Mouse (Mus musculus) frontal cortex, postnatal 25 days (tissue): Measurements from ENCODE around the gene Timm22.

Experiments
- DNase-seq, 2 experiments: peaks; one replicate each; pipeline ENCODE4 v3.0.0; 2022; ENCODE audit warnings: low spot score in 2 of 2

Gene Timm22

DNA sequence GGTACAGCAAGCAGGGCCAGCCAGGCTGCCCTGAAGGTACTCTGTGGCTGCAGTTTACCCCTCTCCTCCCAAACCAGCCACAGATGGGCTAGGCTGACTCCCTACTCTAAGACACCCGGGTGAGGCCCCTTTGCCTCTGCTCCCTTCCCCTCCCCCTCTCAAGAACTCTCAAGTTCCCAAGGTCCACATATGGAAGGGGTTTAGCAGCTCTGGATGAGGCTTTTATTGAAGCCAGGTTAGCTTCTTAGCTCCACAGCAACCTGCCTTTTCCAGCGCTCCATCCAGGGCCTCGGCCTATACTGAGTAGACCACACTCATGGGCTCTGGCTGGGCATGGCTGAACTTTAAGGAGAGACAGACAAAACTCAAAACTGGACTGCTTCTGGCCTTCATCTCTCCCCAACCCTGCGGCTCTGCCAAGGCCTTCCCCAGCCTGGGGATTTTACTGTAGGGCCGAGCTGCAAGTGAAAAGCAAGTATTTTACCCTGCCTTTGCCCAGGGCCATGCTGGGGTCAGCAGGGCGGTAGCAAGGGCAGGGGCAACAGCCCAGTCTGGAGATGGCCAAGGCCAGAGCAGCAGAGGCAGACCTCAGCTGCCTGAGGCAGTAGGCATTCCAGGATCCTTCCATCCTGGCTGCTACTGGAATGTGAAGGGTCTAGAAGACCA is 23.3 kb downstream of the Timm22 start:
- DNase-seq = no peak

DNA sequence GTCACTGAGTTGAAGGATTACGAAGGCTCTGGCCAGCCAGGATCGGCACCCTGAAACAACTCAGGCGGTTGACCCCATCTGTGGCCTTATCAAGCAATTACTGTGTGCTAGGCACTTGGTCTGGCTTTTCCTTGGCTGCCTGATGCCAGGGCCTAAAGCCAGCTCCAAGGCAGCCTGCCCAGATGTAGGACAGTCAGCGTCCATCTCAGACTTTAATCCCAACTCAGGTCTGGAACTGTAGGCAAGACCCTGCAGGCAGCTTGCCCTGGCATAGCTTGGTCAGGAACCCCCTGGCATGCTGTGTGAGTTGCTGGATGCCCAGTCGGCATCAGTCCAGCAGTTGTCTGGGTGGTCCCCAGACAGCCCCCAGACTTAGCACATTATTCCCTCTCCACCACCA is 29.3 kb downstream of the Timm22 start:
- no peak for DNase-seq

DNA sequence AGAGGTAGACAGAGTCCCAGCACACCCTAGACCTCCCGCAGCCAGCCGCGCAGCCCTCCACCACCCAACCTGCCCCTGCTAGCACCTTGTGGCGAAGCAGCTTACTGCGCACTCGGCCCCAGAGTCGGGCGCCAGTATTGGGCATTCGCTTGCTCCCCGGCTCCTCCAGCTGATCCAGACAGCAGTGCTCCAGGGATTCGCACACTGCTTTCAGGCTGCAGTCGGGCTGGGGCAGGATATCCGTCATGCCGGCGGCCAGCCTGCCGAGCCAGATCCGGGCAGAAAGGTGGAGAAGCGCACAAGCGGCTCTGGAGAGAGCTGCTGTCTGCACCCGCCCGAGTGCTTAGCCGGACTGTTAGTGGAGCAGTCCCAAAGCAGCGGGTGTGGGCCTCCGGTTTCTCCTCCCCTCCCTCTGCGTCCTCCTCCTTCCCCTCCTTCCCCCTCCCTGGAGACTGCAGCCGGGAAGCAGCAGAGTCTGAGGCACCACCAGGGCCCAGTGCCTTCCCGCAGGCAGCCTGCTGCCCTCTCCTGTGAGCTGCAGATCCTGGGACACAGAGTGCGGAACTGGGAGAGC is 30.2 kb downstream of the Timm22 start:
- DNase-seq = no peak

DNA sequence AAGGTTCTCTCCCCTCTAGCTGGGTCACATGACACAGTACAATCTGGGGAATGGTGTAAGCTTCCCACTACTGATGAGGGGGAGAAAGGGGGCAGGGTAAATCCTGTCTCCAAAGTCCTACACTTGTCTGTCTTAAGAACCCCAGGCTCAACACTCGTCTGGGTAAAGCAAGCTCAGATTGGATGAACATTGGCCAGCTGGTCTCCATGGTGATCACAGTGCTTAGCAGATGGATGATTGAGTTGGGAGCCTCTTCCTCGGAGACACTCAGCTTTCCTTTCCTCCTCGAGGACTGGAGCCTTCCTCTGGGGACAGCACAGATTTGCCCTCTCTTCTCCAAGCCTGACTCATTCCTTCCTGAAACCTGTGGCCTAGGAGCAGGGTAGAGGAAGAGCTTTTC is 32.9 kb downstream of the Timm22 start:
- DNase-seq = no peak

DNA sequence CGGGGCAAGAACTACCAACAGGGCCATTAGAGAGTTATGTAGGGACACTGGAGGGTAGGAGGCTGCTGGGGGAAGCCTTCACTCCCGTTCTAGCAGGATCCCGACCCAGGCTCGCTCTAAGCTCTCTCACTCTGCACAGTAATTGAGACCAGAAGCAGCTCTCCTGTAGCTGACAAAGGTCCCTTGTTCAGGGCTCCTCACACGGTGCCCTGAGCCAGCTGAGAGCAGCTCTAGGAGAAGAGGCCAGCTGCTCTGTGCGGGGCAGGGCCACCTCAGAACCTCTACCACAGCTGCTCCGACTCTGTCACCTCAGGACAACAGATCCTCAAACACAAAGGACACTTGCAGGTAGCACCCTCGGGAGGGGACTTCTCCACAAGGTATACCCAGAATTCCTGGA is 38.7 kb downstream of the Timm22 start:
- DNase-seq = no peak

DNA sequence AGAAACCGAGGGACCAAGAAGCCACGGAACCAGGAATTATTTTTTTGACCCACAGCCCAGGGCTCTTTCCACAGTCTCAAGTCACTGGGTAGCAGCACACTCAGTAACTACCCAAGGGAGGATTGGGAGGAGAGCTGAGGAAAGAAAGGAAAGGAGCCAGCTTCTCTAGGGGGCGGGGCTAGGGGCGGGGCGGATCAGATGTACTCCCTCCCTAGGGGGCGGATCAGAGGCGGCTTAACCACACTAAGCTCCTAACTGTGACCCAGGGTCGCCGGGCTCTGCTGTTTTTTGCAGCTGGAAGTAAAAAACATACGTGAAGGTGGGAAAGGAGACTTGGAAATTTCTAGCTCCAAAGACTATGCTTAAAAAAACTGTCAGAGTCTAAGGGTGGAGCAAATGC is 39.5 kb downstream of the Timm22 start:
- no peak for DNase-seq

DNA sequence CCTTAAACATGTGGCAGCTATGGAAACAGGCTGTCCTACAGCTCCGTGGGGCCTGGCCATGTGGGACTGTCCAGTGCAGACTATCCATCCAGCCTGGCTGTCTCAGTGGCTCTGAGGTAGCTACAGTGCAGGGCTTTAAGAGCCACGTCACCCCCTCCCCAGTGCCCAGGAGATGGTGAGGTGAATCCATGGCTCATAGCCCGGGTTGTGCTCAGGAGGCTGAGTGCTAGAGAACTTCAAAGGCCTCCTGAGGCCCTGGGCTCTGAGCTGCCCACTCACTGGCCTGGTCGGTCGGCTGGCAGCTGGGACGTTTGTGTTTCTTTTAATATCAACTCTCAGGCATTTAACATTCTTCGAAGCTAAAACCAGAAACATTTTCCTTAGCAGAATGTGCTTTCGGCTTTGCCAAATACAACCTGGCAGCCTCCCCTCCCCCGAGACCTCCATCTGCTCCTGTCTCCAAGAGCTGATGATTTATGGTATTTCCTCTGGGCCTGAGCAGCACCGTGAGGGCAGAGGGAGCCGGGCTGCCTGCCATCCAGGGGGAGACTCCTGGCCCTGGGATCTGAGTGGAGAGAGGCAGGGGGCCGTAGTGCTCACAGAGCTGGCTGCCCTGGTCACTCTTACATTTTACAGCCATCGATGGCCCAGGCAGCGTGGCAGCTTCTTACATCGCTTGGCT is 42.9 kb downstream of the Timm22 start:
- DNase-seq = peak; percentile 52 to 57

DNA sequence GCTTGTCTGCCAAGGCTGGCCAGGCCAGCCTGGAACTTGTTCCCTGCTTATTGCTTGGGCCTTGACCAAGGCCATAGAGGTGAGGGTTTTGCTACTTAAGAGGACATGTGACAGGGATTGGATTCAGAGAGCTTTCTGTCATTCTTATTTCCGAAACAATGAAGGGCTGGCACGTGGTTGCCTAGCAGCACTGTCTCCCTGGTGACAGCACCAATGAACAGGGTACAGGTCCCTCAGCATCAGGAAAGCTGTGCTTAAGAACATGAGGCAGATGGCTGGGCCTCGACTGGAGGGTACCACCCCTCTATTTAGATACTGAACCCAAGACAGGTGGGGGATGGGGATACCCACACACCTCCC is 43.4 kb downstream of the Timm22 start:
- DNase-seq = no peak

DNA sequence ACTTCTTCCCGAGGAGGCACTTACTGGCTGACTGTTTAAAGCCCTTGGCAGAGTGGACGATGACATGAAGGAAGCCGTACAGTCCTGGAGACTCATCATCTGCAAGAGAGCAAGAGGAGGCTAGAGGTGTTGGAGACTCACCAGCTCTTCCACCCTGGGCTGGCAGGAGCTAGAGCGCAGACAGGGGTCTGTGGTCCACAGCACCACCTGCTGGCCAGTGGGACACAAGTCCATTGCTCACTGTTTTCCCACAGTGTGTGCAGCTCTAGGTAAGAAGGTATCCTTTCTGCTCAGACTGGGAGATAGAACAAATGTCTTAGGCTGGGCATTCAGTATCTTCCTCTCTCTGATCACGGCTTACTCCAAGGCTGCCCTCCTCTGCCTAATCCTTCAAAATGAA is 47.7 kb downstream of the Timm22 start:
- DNase-seq = peak in 1 of 2 experiments; percentile 52

DNA sequence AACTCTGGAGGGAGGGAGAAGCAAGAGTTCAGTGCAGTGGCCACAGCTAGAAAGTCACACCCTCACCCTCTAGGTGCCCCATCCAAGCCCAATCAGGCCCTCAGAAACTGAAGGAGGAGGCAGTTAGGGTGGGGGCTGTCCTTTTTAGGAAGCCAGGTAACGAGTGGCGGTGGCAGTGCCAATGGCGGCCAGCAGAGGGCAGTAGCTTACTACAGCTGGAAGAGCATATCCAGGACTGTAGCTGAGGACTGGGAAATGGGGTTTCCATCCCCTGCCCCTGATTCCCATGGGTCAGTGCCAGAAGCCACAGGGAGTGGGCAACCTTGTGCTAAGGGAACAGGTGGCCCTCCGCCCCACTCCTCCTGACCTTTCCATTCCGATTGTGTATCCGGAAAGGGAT is 49.5 kb downstream of the Timm22 start:
- peak; percentile 83 to 93 for DNase-seq

DNA sequence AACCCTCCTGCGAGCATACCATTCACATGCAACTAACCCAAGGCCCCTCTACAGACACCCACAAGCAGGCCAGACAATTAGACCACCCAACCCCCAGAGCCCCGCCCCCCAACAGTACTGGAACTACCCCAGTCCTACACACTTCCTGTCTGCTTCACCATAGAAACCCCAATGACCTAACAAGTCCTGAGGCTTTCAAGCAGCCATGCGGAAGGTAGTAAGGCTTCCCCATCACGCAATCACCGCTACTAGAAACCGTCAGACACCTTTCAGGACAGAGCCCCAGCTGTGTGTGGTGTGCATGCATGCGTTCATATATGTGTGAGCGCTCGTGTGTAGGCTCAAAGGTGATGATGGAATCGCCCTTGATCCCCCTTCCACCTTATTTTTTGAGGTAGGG is 50.1 kb downstream of the Timm22 start:
- no peak for DNase-seq

DNA sequence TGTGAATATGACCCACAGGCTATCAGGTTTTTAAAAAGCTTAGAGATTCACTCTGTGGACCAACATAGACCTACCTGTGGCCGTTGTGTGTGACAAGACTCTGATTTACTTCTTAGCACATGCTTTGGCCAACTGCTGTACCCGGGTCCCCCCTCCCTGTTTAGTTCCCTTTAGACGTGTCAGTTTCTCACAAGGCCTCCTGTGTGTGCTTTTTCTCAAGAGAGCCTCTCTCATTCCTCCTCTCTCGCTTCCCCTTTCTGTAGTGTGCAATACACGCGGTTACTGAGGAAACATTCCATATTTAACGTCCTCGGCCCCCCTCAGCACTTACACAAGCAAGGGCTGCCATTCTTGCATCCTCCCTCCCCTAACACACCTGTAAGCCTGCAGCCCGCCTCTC is 52.0 kb downstream of the Timm22 start:
- DNase-seq = no peak

DNA sequence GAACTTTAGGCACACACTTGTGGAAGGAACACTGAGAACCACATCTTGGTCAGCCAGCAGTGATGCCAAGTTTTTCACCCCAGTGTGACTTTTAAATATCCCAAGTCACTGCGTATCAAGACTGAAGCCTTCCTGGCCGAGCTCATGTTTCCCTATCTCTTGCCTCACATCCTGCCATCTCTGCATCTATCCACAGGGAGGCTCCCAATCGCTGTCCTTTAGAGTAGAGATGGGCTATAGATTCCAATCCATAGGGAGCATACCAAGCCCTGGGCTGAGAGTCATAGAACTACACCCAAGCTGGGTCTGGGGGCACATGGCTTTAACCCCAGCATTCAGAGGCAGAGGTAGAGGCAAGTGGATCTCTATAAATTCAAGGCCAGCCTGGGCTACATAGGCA is 52.7 kb downstream of the Timm22 start:
- DNase-seq = no peak

DNA sequence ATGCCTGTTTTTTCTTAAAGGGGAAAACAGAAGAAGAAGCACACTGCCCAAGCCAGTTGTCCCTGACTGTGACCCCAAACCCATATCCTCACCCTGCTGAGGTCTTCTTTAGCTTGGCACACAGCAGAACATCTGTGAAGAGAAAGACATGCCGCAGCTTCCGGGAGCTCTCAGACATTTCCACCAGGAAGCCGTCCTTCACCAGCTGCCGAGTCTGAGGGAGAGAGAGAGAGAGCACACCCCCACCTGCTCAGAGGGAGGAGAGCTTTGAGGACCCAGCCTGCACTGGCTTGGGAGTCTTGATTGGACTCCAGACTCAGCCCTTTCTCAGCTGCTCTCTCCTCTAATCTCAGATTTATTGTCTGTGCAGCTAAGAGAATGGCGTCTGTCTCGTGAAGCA is 54.4 kb downstream of the Timm22 start:
- no peak for DNase-seq

DNA sequence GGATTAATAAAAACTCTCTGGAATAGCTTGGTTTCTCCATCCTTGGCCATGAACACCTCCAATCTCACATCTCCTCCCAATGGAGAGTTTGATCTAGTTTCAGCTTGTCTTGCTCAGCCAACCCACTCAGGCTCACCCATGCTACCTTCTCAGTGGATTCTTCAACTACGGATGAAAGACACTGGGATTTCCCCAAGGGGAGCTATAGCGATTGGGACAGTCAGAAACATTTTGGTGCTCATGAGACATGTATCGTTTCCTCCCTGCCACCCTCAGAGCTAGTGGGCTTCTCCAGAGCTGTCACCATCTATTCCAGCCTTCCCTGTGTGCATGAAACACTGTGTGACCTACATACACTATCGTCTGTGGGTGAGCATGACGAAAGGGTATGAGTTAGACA is 54.9 kb downstream of the Timm22 start:
- no peak for DNase-seq

DNA sequence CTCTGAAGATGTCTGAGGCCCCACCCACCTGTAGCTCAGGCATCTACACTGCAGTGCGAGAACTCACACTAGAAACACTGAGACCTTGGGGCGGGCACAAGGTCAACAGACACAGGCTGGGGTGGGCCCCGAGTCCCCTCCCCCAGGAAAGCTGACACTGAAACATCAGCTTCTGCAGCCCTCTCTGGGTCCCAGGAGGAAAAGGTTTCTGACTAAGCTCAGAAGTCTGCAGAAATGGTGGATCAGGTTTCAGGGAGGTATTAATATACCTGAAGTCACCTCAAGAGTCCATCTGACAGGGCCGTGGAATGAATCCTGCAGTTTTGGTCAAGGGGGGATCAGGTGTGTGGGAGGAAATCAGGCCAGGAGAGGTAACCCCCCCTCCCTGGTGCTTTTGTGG is 59.1 kb downstream of the Timm22 start:
- DNase-seq = no peak
